Mouse (Mus musculus): ENCODE data around the gene Prrc2a.
A peak's percentile ranks its signal among the peaks of the same experiment; 100 is the strongest.

The Prrc2a gene

GRCm38 (mm10) chr17:35162730-35163129 lies 2.0 kb downstream of the Prrc2a start:
- peak; percentile 46 for DNase-seq (ENCODE audit: low read depth, low spot score)

- no peak for DNase-seq (ENCODE audit: low read depth, low spot score)
Measured at GRCm38 (mm10) chr17:35162121-35162520, 2.6 kb downstream of the Prrc2a start.

- no peak for DNase-seq (ENCODE audit: low read depth, low spot score)
Measured at GRCm38 (mm10) chr17:35161421-35161820, 3.3 kb downstream of the Prrc2a start.

- DNase-seq (ENCODE audit: low read depth, low spot score), result no peak
Measured at GRCm38 (mm10) chr17:35159638-35160037, 5.1 kb downstream of the Prrc2a start.

GRCm38 (mm10) chr17:35158850-35159593 lies 5.7 kb downstream of the Prrc2a start:
- DNase-seq (ENCODE audit: low read depth, low spot score), result no peak

GRCm38 (mm10) chr17:35157661-35158175 lies 7.0 kb downstream of the Prrc2a start:
- no peak for DNase-seq (ENCODE audit: low read depth, low spot score)

GRCm38 (mm10) chr17:35157254-35157653 lies 7.4 kb downstream of the Prrc2a start:
- no peak for DNase-seq (ENCODE audit: low read depth, low spot score)

- no peak for DNase-seq (ENCODE audit: low read depth, low spot score)
Measured at GRCm38 (mm10) chr17:35156461-35157200, 8.1 kb downstream of the Prrc2a start.

GRCm38 (mm10) chr17:35155451-35155850 lies 9.2 kb downstream of the Prrc2a start:
- no peak for DNase-seq (ENCODE audit: low read depth, low spot score)

GRCm38 (mm10) chr17:35154616-35155015 lies 10.1 kb downstream of the Prrc2a start:
- no peak for DNase-seq (ENCODE audit: low read depth, low spot score)

- DNase-seq (ENCODE audit: low read depth, low spot score), result no peak
Measured at GRCm38 (mm10) chr17:35153931-35154330, 10.8 kb downstream of the Prrc2a start.

- DNase-seq (ENCODE audit: low read depth, low spot score), result no peak
Measured at GRCm38 (mm10) chr17:35153077-35153476, 11.6 kb downstream of the Prrc2a start.

GRCm38 (mm10) chr17:35152121-35152520 lies 12.6 kb downstream of the Prrc2a start:
- no peak for DNase-seq (ENCODE audit: low read depth, low spot score)

- DNase-seq (ENCODE audit: low read depth, low spot score), result no peak
Measured at GRCm38 (mm10) chr17:35147922-35148639, 16.6 kb downstream of the Prrc2a start.

GRCm38 (mm10) chr17:35147348-35147747 lies 17.3 kb downstream of the Prrc2a start:
- DNase-seq (ENCODE audit: low read depth, low spot score), result no peak

- no peak for DNase-seq (ENCODE audit: low read depth, low spot score)
Measured at GRCm38 (mm10) chr17:35146139-35146538, 18.6 kb downstream of the Prrc2a start.

- DNase-seq (ENCODE audit: low read depth, low spot score), result no peak
Measured at GRCm38 (mm10) chr17:35141971-35142370, 22.7 kb downstream of the Prrc2a start.

GRCm38 (mm10) chr17:35140490-35140996 lies 24.2 kb downstream of the Prrc2a start:
- no peak for DNase-seq (ENCODE audit: low read depth, low spot score)

GRCm38 (mm10) chr17:35139269-35139668 lies 25.4 kb downstream of the Prrc2a start:
- DNase-seq (ENCODE audit: low read depth, low spot score), result no peak

GRCm38 (mm10) chr17:35135591-35136320 lies 28.9 kb downstream of the Prrc2a start:
- DNase-seq (ENCODE audit: low read depth, low spot score), result peak; percentile 91

Data from ZHBTc4 (cell line).